ENCODE assay signal across 22 mouse cellular contexts in genomic region chr7:109695339-109695726, GRCm38 (mm10). TPM values are rescaled to one million over a fixed set of nuclear protein-coding genes. Genes with fewer than 3 reads are reported as not detected.
DNase-seq lines count a peak whose midpoint lies in the region; TF ChIP-seq lines count a peak whose summit lies in the region.
"Had no signal": no experiment of that assay in that cellular context is flagged by ENCODE, and none has a peak within 500 bp of the region (broad histone marks: within the 10 kb centered on the region; RNA-seq: fewer than 3 reads in every experiment).

No protein-coding gene starts in this region.

- TF ChIP-seq CTCF in E14TG2a.4 (conservative IDR thresholded peaks at IDR 0.05; ENCODE audit: low read length), result no peak

- H3K4me3 ChIP-seq in E14TG2a.4 (replicated peaks; ENCODE audit: low read length) (peak overlapping the region; percentile 74), ES-E14 (ENCODE audit: insufficient read depth in 1 of 2, low read depth in 1 of 2, low read length in 2 of 2, poor library complexity in 1 of 2, severe bottlenecking in 1 of 2) (peak overlapping the region; percentile 1 to 22; a peak in 1 of 4 replicates)
- H3K4me3 ChIP-seq: forebrain, embryonic 10.5 days; forebrain, embryonic 13.5 days; gastrocnemius, adult 2 months; heart, adult 2 months had no signal

- no peak overlapping the region; the same call in 1 of the 2 replicates for H3K9ac ChIP-seq in ES-E14 (ENCODE audit: insufficient read depth, low read depth, low read length, poor library complexity, severe bottlenecking)
- H3K9ac ChIP-seq: forebrain, embryonic 13.5 days; hindbrain, embryonic 14.5 days had no signal

- peaks cover 65% of the 10 kb centered on the region for H3K4me1 ChIP-seq in E14TG2a.4 (replicated peaks; ENCODE audit: low read depth, low read length)
- H3K4me1 ChIP-seq in ES-E14 (ENCODE audit: control insufficient read depth in 2 of 2, insufficient read depth in 2 of 2, low read length in 2 of 2, poor library complexity in 1 of 2), result peaks cover 3 to 5% of the 10 kb centered on the region in 2 experiments; a peak in 2 of 4 replicates
- H3K4me1 ChIP-seq: forebrain, embryonic 13.5 days had no signal

- H3K27ac ChIP-seq in ES-E14 (ENCODE audit: insufficient read depth, low read depth, low read length, poor library complexity, severe bottlenecking), result peak overlapping the region; percentile 82; the same call in 1 of the 2 replicates
- H3K27ac ChIP-seq: forebrain, embryonic 10.5 days; forebrain, embryonic 13.5 days; gastrocnemius, adult 2 months; heart, adult 2 months; hindbrain, embryonic 14.5 days; hindbrain, postnatal 0 days had no signal

- peak; percentile 41 for DNase-seq in heart, adult 11 months
- no peak for DNase-seq in heart, postnatal 4 days
- no peak for DNase-seq in ES-E14 (ENCODE audit: low read depth, low spot score)
- no peak for DNase-seq in ovary, adult 18-20 months (ENCODE audit: low spot score)
- DNase-seq in adrenal gland, postnatal 36 days, result no peak
- DNase-seq: adrenal gland, adult 8-10 months; adrenal gland, postnatal 25 days; cerebellum, adult 18-20 months; cerebellum, adult 9-10 months; cerebellum, postnatal 14 days; gastrocnemius, adult 2 months; gastrocnemius, postnatal 14 days; heart, adult 2 months; heart, postnatal 36 days; kidney, adult 18-20 months had no signal

- H3K36me3 ChIP-seq in E14TG2a.4 (ENCODE audit: insufficient read depth, low read length) (no peaks in the 10 kb centered on the region), ES-E14 (ENCODE audit: control insufficient read depth, insufficient read depth, low read length, poor library complexity, severe bottlenecking) (no peaks in the 10 kb centered on the region)
- H3K36me3 ChIP-seq: forebrain, embryonic 10.5 days; G1E had no signal

- no peaks in the 10 kb centered on the region for H3K27me3 ChIP-seq in E14TG2a.4 (ENCODE audit: insufficient read depth, low read length)
- H3K27me3 ChIP-seq: forebrain, embryonic 13.5 days; Patski had no signal

- H3K9me3 ChIP-seq in E14TG2a.4 (ENCODE audit: low read length), result no peaks in the 10 kb centered on the region
- H3K9me3 ChIP-seq in ES-E14 (ENCODE audit: control insufficient read depth, insufficient read depth, low read depth, low read length), result no peaks in the 10 kb centered on the region
- H3K9me3 ChIP-seq: forebrain, embryonic 10.5 days; forebrain, embryonic 13.5 days; G1E had no signal

- in situ Hi-C loops in ES-E14 (cut with MboI; ENCODE audit: low sequenced_read_pairs in 2 of 2, unreplicated experiment in 2 of 2), result no loop called here

TF ChIP-seq in ES-E14, 5 proteins besides CTCF, POLR2A, EP300 and RAD21:
- TF ChIP-seq CHD2 (IDR thresholded peaks at IDR 0.05; ENCODE audit: low read depth, low read length) (no peak), MAFK (IDR thresholded peaks at IDR 0.05; ENCODE audit: insufficient read depth, low read depth, low read length) (no peak), HCFC1 (IDR thresholded peaks at IDR 0.05; ENCODE audit: borderline replicate concordance, insufficient read depth, low read length) (no peak), ZNF384 (IDR thresholded peaks at IDR 0.05; ENCODE audit: low read depth, low read length) (no peak), ZC3H11A (IDR thresholded peaks at IDR 0.05; ENCODE audit: borderline replicate concordance, low read depth, low read length) (no peak)

RNA-seq across cellular contexts. Expression of gene St5, which starts 8.1 kb away (rescaled TPM):
- total RNA-seq in heart, postnatal 4 days (2021), result 10 to 100 TPM; 55.3 to 56.0 TPM
- total RNA-seq in ES-E14 (2012; rRNA removed), result 25.6 and 34.6 TPM in 2 replicates
- 10 to 100 TPM; 37.9 to 45.8 TPM for total RNA-seq in adrenal gland, postnatal 36 days (2021)

RNA-seq across cellular contexts. Expression of gene Akip1, which starts 8.2 kb away (rescaled TPM):
- total RNA-seq in heart, postnatal 4 days (2021), result 10 to 100 TPM; 22.8 to 25.2 TPM
- total RNA-seq in ES-E14 (2012; rRNA removed), result 20.0 and 29.1 TPM in 2 replicates
- total RNA-seq in adrenal gland, postnatal 36 days (2021), result 10 to 100 TPM; 23.6 to 30.0 TPM

RNA-seq across cellular contexts. Expression of gene BC051019, which starts 28.3 kb away (rescaled TPM):
- total RNA-seq in heart, postnatal 4 days (2021), result not detected
- 0.48 and 1.3 TPM in 2 replicates for total RNA-seq in ES-E14 (2012; rRNA removed)
- not detected for total RNA-seq in adrenal gland, postnatal 36 days (2021)
- total RNA-seq: adrenal gland, postnatal 25 days; G1E; gastrocnemius, adult 2 months; gastrocnemius, postnatal 14 days; heart, adult 2 months; heart, postnatal 36 days had no signal

RNA-seq across cellular contexts. Expression of gene Ascl3, which starts 36.2 kb away (rescaled TPM):
- total RNA-seq in heart, postnatal 4 days (2021), result not detected
- not detected in 2 replicates for total RNA-seq in ES-E14 (2012; rRNA removed)
- not detected for total RNA-seq in adrenal gland, postnatal 36 days (2021)
- total RNA-seq: adrenal gland, postnatal 25 days; G1E; gastrocnemius, adult 2 months; gastrocnemius, postnatal 14 days; heart, adult 2 months; heart, postnatal 36 days; hindbrain, postnatal 0 days had no signal

RNA-seq across cellular contexts. Expression of gene Tmem9b, which starts 57.3 kb away (rescaled TPM):
- total RNA-seq in heart, postnatal 4 days (2021), result 10 to 100 TPM; 33.8 to 35.8 TPM
- total RNA-seq in ES-E14 (2012; rRNA removed), result 11.1 and 17.2 TPM in 2 replicates
- total RNA-seq in adrenal gland, postnatal 36 days (2021), result 10 to 100 TPM; 43.9 to 47.2 TPM
